Mouse (Mus musculus): Measurements from ENCODE around the gene Cdkn1c.

The Cdkn1c gene

GRCm38 (mm10) chr7:143460874-143461273 is at the start of gene Cdkn1c:
Gene Cdkn1c (minus strand): TSS chr7:143461050.
- DNase-seq (ENCODE audit: low spot score): peak; percentile 91

GRCm38 (mm10) chr7:143509566-143509965 is 48.7 kb upstream of the Cdkn1c start:
- no peak for DNase-seq (ENCODE audit: low spot score)

- peak; percentile 78 for DNase-seq (ENCODE audit: low spot score)
These were observed 45.8 kb upstream of the Cdkn1c start for GRCm38 (mm10) chr7:143506675-143507074.

- no peak for DNase-seq (ENCODE audit: low spot score)
These were observed 45.4 kb upstream of the Cdkn1c start for GRCm38 (mm10) chr7:143506271-143506670.

- peak; percentile 79 for DNase-seq (ENCODE audit: low spot score)
These were observed 45.0 kb upstream of the Cdkn1c start for GRCm38 (mm10) chr7:143505823-143506222.

- DNase-seq (ENCODE audit: low spot score): no peak
These were observed 44.6 kb upstream of the Cdkn1c start for GRCm38 (mm10) chr7:143505411-143505810.

GRCm38 (mm10) chr7:143503926-143504325 is 43.1 kb upstream of the Cdkn1c start:
- no peak for DNase-seq (ENCODE audit: low spot score)

GRCm38 (mm10) chr7:143502418-143503200 is 41.8 kb upstream of the Cdkn1c start, which contains the start of gene Phlda2:
Gene Phlda2 (minus strand): TSS chr7:143503150.
- DNase-seq (ENCODE audit: low spot score): peak; percentile 54

GRCm38 (mm10) chr7:143501643-143502417 is 41.0 kb upstream of the Cdkn1c start:
- DNase-seq (ENCODE audit: low spot score): peak; percentile 58

- DNase-seq (ENCODE audit: low spot score): no peak
These were observed 40.1 kb upstream of the Cdkn1c start for GRCm38 (mm10) chr7:143500912-143501311.

GRCm38 (mm10) chr7:143498584-143498983 is 37.7 kb upstream of the Cdkn1c start:
- DNase-seq (ENCODE audit: low spot score): no peak

- no peak for DNase-seq (ENCODE audit: low spot score)
These were observed 34.5 kb upstream of the Cdkn1c start for GRCm38 (mm10) chr7:143495104-143495961.

- DNase-seq (ENCODE audit: low spot score): no peak
These were observed 32.8 kb upstream of the Cdkn1c start for GRCm38 (mm10) chr7:143493616-143494126.

- no peak for DNase-seq (ENCODE audit: low spot score)
These were observed 28.9 kb upstream of the Cdkn1c start for GRCm38 (mm10) chr7:143489735-143490134.

GRCm38 (mm10) chr7:143482541-143482940 is 21.7 kb upstream of the Cdkn1c start:
- peak; percentile 44 for DNase-seq (ENCODE audit: low spot score)

- no peak for DNase-seq (ENCODE audit: low spot score)
These were observed 21.0 kb upstream of the Cdkn1c start for GRCm38 (mm10) chr7:143481806-143482387.

- DNase-seq (ENCODE audit: low spot score): peak; percentile 58
These were observed 19.6 kb upstream of the Cdkn1c start for GRCm38 (mm10) chr7:143480498-143480897.

GRCm38 (mm10) chr7:143477800-143478199 is 16.9 kb upstream of the Cdkn1c start:
- DNase-seq (ENCODE audit: low spot score): no peak

- no peak for DNase-seq (ENCODE audit: low spot score)
These were observed 16.0 kb upstream of the Cdkn1c start for GRCm38 (mm10) chr7:143476702-143477335.

- DNase-seq (ENCODE audit: low spot score): no peak
These were observed 15.0 kb upstream of the Cdkn1c start for GRCm38 (mm10) chr7:143475876-143476275.

- DNase-seq (ENCODE audit: low spot score): no peak
These were observed 14.0 kb upstream of the Cdkn1c start for GRCm38 (mm10) chr7:143474811-143475210.

Data from embryo, embryonic 10.5 days (tissue).